ENCODE assay signal across 25 mouse cellular contexts in the genomic region with DNA sequence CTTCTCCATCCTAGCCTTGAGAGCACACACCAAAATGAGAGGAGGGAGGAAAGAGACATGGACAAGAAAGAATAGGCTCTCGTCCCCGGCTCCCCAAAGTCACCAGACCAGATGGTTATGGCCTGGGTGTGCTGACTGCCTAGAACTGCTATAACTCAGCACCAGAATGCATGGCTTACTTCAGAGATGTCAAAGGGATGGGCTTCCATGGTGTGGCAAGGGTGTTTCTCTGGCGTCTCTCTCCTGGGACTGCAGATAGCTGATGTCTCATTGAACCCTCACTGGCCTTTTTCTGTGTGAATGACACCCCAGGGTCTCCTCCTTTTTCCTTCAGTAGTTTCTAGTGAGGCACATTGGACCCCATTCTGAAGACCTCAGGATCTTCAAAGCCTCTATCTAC. TPM values are rescaled to one million over a fixed set of nuclear protein-coding genes. Genes with fewer than 3 reads are reported as not detected.
DNase-seq lines count a peak whose midpoint lies in the region; ATAC-seq and TF ChIP-seq lines count a peak whose summit lies in the region.
"Had no signal": no experiment of that assay in that cellular context is flagged by ENCODE, and none has a peak within 500 bp of the region (broad histone marks: within the 10 kb centered on the region; RNA-seq: fewer than 3 reads in every experiment).

No protein-coding gene starts in this region.

- no peak for TF ChIP-seq EP300 in lung, postnatal 0 days (IDR thresholded peaks at IDR 0.05)

- H3K36me3 ChIP-seq in embryonic facial prominence, embryonic 14.5 days (ENCODE audit: control insufficient read depth, insufficient read depth, low read length), result no peaks in the 10 kb centered on the region
- H3K36me3 ChIP-seq in embryonic facial prominence, embryonic 10.5 days (replicated peaks), result no peaks in the 10 kb centered on the region
- H3K36me3 ChIP-seq in hindbrain, embryonic 15.5 days, result no peaks in the 10 kb centered on the region
- no peaks in the 10 kb centered on the region for H3K36me3 ChIP-seq in hindbrain, embryonic 12.5 days
- H3K36me3 ChIP-seq in lung, postnatal 0 days (ENCODE audit: insufficient read depth, low read length), result no peaks in the 10 kb centered on the region
- H3K36me3 ChIP-seq: embryonic facial prominence, embryonic 13.5 days; forebrain, embryonic 10.5 days; heart, embryonic 13.5 days; hindbrain, embryonic 13.5 days had no signal

- H3K4me1 ChIP-seq in embryonic facial prominence, embryonic 14.5 days (ENCODE audit: control insufficient read depth, insufficient read depth, low read length), result no peaks in the 10 kb centered on the region
- peaks cover 5% of the 10 kb centered on the region; the same call in 1 of the 2 replicates for H3K4me1 ChIP-seq in embryonic facial prominence, embryonic 10.5 days
- H3K4me1 ChIP-seq in hindbrain, embryonic 15.5 days (replicated peaks), result 0 out of 2 replicates have a peak, but pooled peaks cover 2% of the 10 kb centered on the region
- no peaks in the 10 kb centered on the region for H3K4me1 ChIP-seq in hindbrain, embryonic 12.5 days
- H3K4me1 ChIP-seq in lung, postnatal 0 days (ENCODE audit: insufficient read depth, low read depth, low read length), result no peaks in the 10 kb centered on the region
- H3K4me1 ChIP-seq: embryonic facial prominence, embryonic 13.5 days; forebrain, embryonic 13.5 days; heart, embryonic 13.5 days had no signal

- H3K27ac ChIP-seq in embryonic facial prominence, embryonic 14.5 days (replicated peaks; ENCODE audit: low read depth, low read length), result no peak overlapping the region
- H3K27ac ChIP-seq in embryonic facial prominence, embryonic 10.5 days (replicated peaks), result no peak overlapping the region
- no peak overlapping the region for H3K27ac ChIP-seq in hindbrain, embryonic 15.5 days (replicated peaks)
- H3K27ac ChIP-seq in hindbrain, embryonic 12.5 days, result no peak overlapping the region
- H3K27ac ChIP-seq in lung, postnatal 0 days (ENCODE audit: low read length), result no peak overlapping the region
- H3K27ac ChIP-seq: embryonic facial prominence, embryonic 13.5 days; forebrain, embryonic 10.5 days; forebrain, embryonic 13.5 days; heart, embryonic 13.5 days; hindbrain, embryonic 13.5 days; hindbrain, postnatal 0 days had no signal

- no peaks in the 10 kb centered on the region; the same call in 1 of the 2 replicates for H3K27me3 ChIP-seq in embryonic facial prominence, embryonic 14.5 days (replicated peaks; ENCODE audit: control insufficient read depth, insufficient read depth, low read length)
- H3K27me3 ChIP-seq in embryonic facial prominence, embryonic 10.5 days (replicated peaks; ENCODE audit: low read depth, poor library complexity, severe bottlenecking), result peaks cover 8% of the 10 kb centered on the region
- H3K27me3 ChIP-seq in hindbrain, embryonic 15.5 days, result no peaks in the 10 kb centered on the region
- peaks cover 6% of the 10 kb centered on the region; the same call in 1 of the 2 replicates for H3K27me3 ChIP-seq in hindbrain, embryonic 12.5 days
- no peaks in the 10 kb centered on the region for H3K27me3 ChIP-seq in lung, postnatal 0 days (replicated peaks; ENCODE audit: insufficient read depth, low read length)
- H3K27me3 ChIP-seq: heart, embryonic 13.5 days; hindbrain, embryonic 13.5 days; Patski had no signal

- no peak overlapping the region for H3K4me3 ChIP-seq in embryonic facial prominence, embryonic 14.5 days (ENCODE audit: low read depth, low read length)
- no peak overlapping the region for H3K4me3 ChIP-seq in embryonic facial prominence, embryonic 10.5 days
- no peak overlapping the region for H3K4me3 ChIP-seq in hindbrain, embryonic 15.5 days
- H3K4me3 ChIP-seq in hindbrain, embryonic 12.5 days, result no peak overlapping the region
- H3K4me3 ChIP-seq in lung, postnatal 0 days (ENCODE audit: low read depth, low read length), result no peak overlapping the region
- H3K4me3 ChIP-seq: embryonic facial prominence, embryonic 13.5 days; forebrain, embryonic 10.5 days; forebrain, embryonic 13.5 days; heart, embryonic 13.5 days; hindbrain, embryonic 13.5 days had no signal

- no peak for ATAC-seq in embryonic facial prominence, embryonic 14.5 days (ENCODE audit: low read depth)
- peak; percentile 11; the same call in 1 of the 2 replicates for ATAC-seq in hindbrain, embryonic 15.5 days (ENCODE audit: low FRiP score, low read depth)
- no peak for ATAC-seq in hindbrain, embryonic 12.5 days (ENCODE audit: low FRiP score)
- no peak for ATAC-seq in lung, postnatal 0 days
- ATAC-seq: forebrain, embryonic 13.5 days; forebrain, embryonic 16.5 days; hindbrain, postnatal 0 days; inflammation-experienced regulatory T-cells, adult 6 months; Patski had no signal

- H3K9ac ChIP-seq in embryonic facial prominence, embryonic 14.5 days (ENCODE audit: low read depth, low read length), result no peak overlapping the region
- H3K9ac ChIP-seq in hindbrain, embryonic 15.5 days, result no peak overlapping the region
- H3K9ac ChIP-seq in hindbrain, embryonic 12.5 days, result no peak overlapping the region
- H3K9ac ChIP-seq in lung, postnatal 0 days (replicated peaks; ENCODE audit: low read depth), result no peak overlapping the region
- H3K9ac ChIP-seq: embryonic facial prominence, embryonic 13.5 days; forebrain, embryonic 13.5 days; heart, embryonic 13.5 days; hindbrain, embryonic 13.5 days had no signal

- peak; percentile 2 for DNase-seq in embryonic facial prominence, embryonic 14.5 days (ENCODE audit: low spot score)
- no peak for DNase-seq in embryonic facial prominence, embryonic 10.5 days (ENCODE audit: low spot score)
- DNase-seq in lung, postnatal 0 days (ENCODE audit: low spot score), result peak; percentile 6
- no peak for DNase-seq in lung, postnatal 4 days
- DNase-seq in left cerebral cortex, adult 9 months (ENCODE audit: low spot score in 2 of 2), result no peak
- DNase-seq: adrenal gland, postnatal 10 days; adrenal gland, postnatal 36 days; cerebellum, adult 18-20 months; cerebellum, adult 9-10 months; cerebellum, postnatal 14 days; gastrocnemius, postnatal 10 days; gastrocnemius, postnatal 36 days; heart, postnatal 14 days had no signal

- H3K9me3 ChIP-seq in embryonic facial prominence, embryonic 14.5 days (ENCODE audit: control insufficient read depth, low read length), result peaks cover 37% of the 10 kb centered on the region
- H3K9me3 ChIP-seq in embryonic facial prominence, embryonic 10.5 days, result peaks cover 48% of the 10 kb centered on the region
- peaks cover 30% of the 10 kb centered on the region for H3K9me3 ChIP-seq in hindbrain, embryonic 15.5 days
- H3K9me3 ChIP-seq in hindbrain, embryonic 12.5 days (replicated peaks), result peaks cover 49% of the 10 kb centered on the region
- H3K9me3 ChIP-seq in lung, postnatal 0 days (ENCODE audit: low read length), result peaks cover 16% of the 10 kb centered on the region

- 64% methylated on average over 3 of the region's 3 CpGs for WGBS in embryonic facial prominence, embryonic 14.5 days
- WGBS in embryonic facial prominence, embryonic 10.5 days, result 70% methylated on average over 3 of the region's 3 CpGs
- WGBS in hindbrain, embryonic 15.5 days, result 80% methylated on average over 3 of the region's 3 CpGs
- WGBS in hindbrain, embryonic 12.5 days, result 73% methylated on average over 3 of the region's 3 CpGs
- 63% methylated on average over 3 of the region's 3 CpGs for WGBS in lung, postnatal 0 days

- TF ChIP-seq CTCF in lung, postnatal 0 days (IDR thresholded peaks at IDR 0.05), result no peak

- no peak overlapping the region for H3K4me2 ChIP-seq in embryonic facial prominence, embryonic 14.5 days (ENCODE audit: low read depth, low read length)
- no peak overlapping the region for H3K4me2 ChIP-seq in hindbrain, embryonic 15.5 days
- no peak overlapping the region for H3K4me2 ChIP-seq in hindbrain, embryonic 12.5 days (replicated peaks)
- H3K4me2 ChIP-seq in lung, postnatal 0 days (replicated peaks; ENCODE audit: low read depth, low read length), result no peak overlapping the region
- H3K4me2 ChIP-seq: embryonic facial prominence, embryonic 13.5 days; forebrain, embryonic 13.5 days; heart, embryonic 13.5 days; hindbrain, embryonic 13.5 days had no signal

RNA-seq across cellular contexts. Expression of a gene that starts 41.3 kb away (rescaled TPM):
- not detected in 2 replicates for polyA plus RNA-seq in embryonic facial prominence, embryonic 14.5 days (2014; fragmentation: Nextera tagmentation; extraction: Ambion mirVana)
- not detected in 2 replicates for polyA plus RNA-seq in embryonic facial prominence, embryonic 10.5 days (2016; fragmentation: Nextera tagmentation; extraction: Ambion mirVana)
- polyA plus RNA-seq in hindbrain, embryonic 15.5 days (2015; fragmentation: Nextera tagmentation; extraction: Ambion mirVana), result not detected in 2 replicates
- polyA plus RNA-seq in hindbrain, embryonic 12.5 days (2016; fragmentation: Nextera tagmentation; extraction: Ambion mirVana), result not detected in 2 replicates
- not detected in 2 replicates for polyA plus RNA-seq in lung, postnatal 0 days (2015; fragmentation: Nextera tagmentation; extraction: Ambion mirVana)
- polyA plus RNA-seq: embryonic facial prominence, embryonic 13.5 days; forebrain, embryonic 10.5 days; forebrain, embryonic 13.5 days; forebrain, embryonic 16.5 days; heart, embryonic 13.5 days; heart, embryonic 16.5 days; hindbrain, embryonic 13.5 days; hindbrain, postnatal 0 days; inflammation-experienced regulatory T-cells, adult 6 months; Patski had no signal

RNA-seq across cellular contexts. Expression of a gene that starts 59.4 kb away (rescaled TPM):
- polyA plus RNA-seq in embryonic facial prominence, embryonic 14.5 days (2014; fragmentation: Nextera tagmentation; extraction: Ambion mirVana), result not detected in 2 replicates
- polyA plus RNA-seq in embryonic facial prominence, embryonic 10.5 days (2016; fragmentation: Nextera tagmentation; extraction: Ambion mirVana), result not detected in 2 replicates
- not detected in 2 replicates for polyA plus RNA-seq in hindbrain, embryonic 15.5 days (2015; fragmentation: Nextera tagmentation; extraction: Ambion mirVana)
- polyA plus RNA-seq in hindbrain, embryonic 12.5 days (2016; fragmentation: Nextera tagmentation; extraction: Ambion mirVana), result not detected in 2 replicates
- polyA plus RNA-seq in lung, postnatal 0 days (2015; fragmentation: Nextera tagmentation; extraction: Ambion mirVana), result not detected in 2 replicates
- polyA plus RNA-seq: embryonic facial prominence, embryonic 13.5 days; forebrain, embryonic 10.5 days; forebrain, embryonic 13.5 days; forebrain, embryonic 16.5 days; heart, embryonic 13.5 days; heart, embryonic 16.5 days; hindbrain, embryonic 13.5 days; hindbrain, postnatal 0 days; inflammation-experienced regulatory T-cells, adult 6 months; Patski had no signal

Comparison
In these comparisons a context has a peak if more than half of its experiments do, and no peak if none do; other contexts are left out.
1. DNase-seq: peak in embryonic facial prominence, embryonic 14.5 days (single experiment) and lung, postnatal 0 days (single experiment); none in embryonic facial prominence, embryonic 10.5 days (single experiment), lung, postnatal 4 days (0 of 2) and left cerebral cortex, adult 9 months (0 of 2).